Mouse (Mus musculus): ENCODE data around the gene Rreb1.

DNA sequence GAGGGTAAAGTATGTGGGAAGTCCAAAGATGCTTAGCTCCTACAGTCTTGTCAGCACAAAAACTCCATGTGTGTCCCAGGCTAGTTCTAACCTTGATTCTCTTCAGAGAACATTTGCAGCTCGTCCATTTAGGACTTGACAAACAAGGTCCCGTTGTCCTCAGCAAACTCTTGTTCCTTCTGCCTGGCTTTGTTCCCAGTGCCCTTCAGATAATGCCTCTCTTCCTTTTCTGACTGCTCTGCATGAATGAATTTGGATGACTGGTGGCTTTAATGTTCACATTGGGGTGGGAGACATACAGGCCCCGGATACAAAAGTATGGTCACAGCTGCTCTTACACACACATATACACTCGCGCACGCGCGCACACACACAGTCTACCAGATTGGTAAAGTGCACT, 156.7 kb downstream of the Rreb1 start:
- TF ChIP-seq CTCF (IDR thresholded peaks at IDR 0.05; ENCODE audit: control insufficient read depth, insufficient read depth, insufficient read length): no peak
- no peak for TF ChIP-seq USF1 (IDR thresholded peaks at IDR 0.05; ENCODE audit: low read depth)
- TF ChIP-seq MAX (IDR thresholded peaks at IDR 0.05): no peak
- no peak for TF ChIP-seq MYOG (IDR thresholded peaks at IDR 0.05; ENCODE audit: control insufficient read depth, extremely low read depth, insufficient read length)

Data from C2C12 (cell line).